Mouse (Mus musculus): ENCODE results near the gene Polr2j.
"Not testable (repeated sequence)": the region's sequence is repeated elsewhere in the genome, so short reads cannot be mapped to it uniquely, and the experiment has no call there.

The Polr2j gene

GRCm38 (mm10) chr5:136108486-136108885 lies 7.9 kb upstream of the Polr2j start:
- in situ Hi-C loops (cut with MboI, MseI) = no loop called here

GRCm38 (mm10) chr5:136109042-136109441 lies 7.4 kb upstream of the Polr2j start:
- in situ Hi-C loops (cut with MboI, MseI) = no loop called here

GRCm38 (mm10) chr5:136113546-136113945 lies 2.9 kb upstream of the Polr2j start:
- in situ Hi-C loops (cut with MboI, MseI) = not testable (repeated sequence)

- in situ Hi-C loops (cut with MboI, MseI) = no loop called here
Observed at GRCm38 (mm10) chr5:136116784-136117112, 317 bp downstream of the Polr2j start.

GRCm38 (mm10) chr5:136122165-136122564 lies 5.7 kb downstream of the Polr2j start:
- in situ Hi-C loops (cut with MboI, MseI) = no loop called here

- in situ Hi-C loops (cut with MboI, MseI) = loop anchor here (25.0 kb wide), 1 partner anchor 1152 kb away; the partner anchor contains the start of genes Ache and Ufsp1
Observed at GRCm38 (mm10) chr5:136135571-136136291, 19.3 kb downstream of the Polr2j start, which contains the start of the genes Lrwd1 and Alkbh4. Lrwd1 (minus strand) TSS chr5:136136074. Alkbh4 (plus strand) TSS chr5:136136146.

- in situ Hi-C loops (cut with MboI, MseI) = loop anchor here (25.0 kb wide), 1 partner anchor 1151 kb away; the partner anchor contains the start of genes Ache and Ufsp1
Observed at GRCm38 (mm10) chr5:136136292-136136990, 20.0 kb downstream of the Polr2j start.

- in situ Hi-C loops (cut with MboI, MseI) = loop anchor here (25.0 kb wide), 1 partner anchor 1150 kb away; the partner anchor contains the start of genes Ache and Ufsp1
Observed at GRCm38 (mm10) chr5:136137658-136138274, 21.3 kb downstream of the Polr2j start.

GRCm38 (mm10) chr5:136139393-136139792 lies 23.0 kb downstream of the Polr2j start:
- in situ Hi-C loops (cut with MboI, MseI) = loop anchor here (25.0 kb wide), 1 partner anchor 1148 kb away; the partner anchor contains the start of genes Ache and Ufsp1

GRCm38 (mm10) chr5:136140057-136140482 lies 23.6 kb downstream of the Polr2j start:
- in situ Hi-C loops (cut with MboI, MseI) = loop anchor here (25.0 kb wide), 1 partner anchor 1147 kb away; the partner anchor contains the start of genes Ache and Ufsp1

GRCm38 (mm10) chr5:136142746-136143145 lies 26.3 kb downstream of the Polr2j start:
- in situ Hi-C loops (cut with MboI, MseI) = loop anchor here (25.0 kb wide), 1 partner anchor 1145 kb away; the partner anchor contains the start of genes Ache and Ufsp1

GRCm38 (mm10) chr5:136143161-136143755 lies 26.8 kb downstream of the Polr2j start:
- in situ Hi-C loops (cut with MboI, MseI) = loop anchor here (25.0 kb wide), 1 partner anchor 1144 kb away; the partner anchor contains the start of genes Ache and Ufsp1

- in situ Hi-C loops (cut with MboI, MseI) = loop anchor here (5.0 to 25.0 kb wide), 2 partner anchors 42 to 1142 kb away; partner anchors contain the start of genes Ache and Ufsp1
Observed at GRCm38 (mm10) chr5:136144606-136145430, 28.4 kb downstream of the Polr2j start.

- in situ Hi-C loops (cut with MboI, MseI) = loop anchor here (5.0 to 25.0 kb wide), 2 partner anchors 40 to 1140 kb away; partner anchors contain the start of genes Ache and Ufsp1
Observed at GRCm38 (mm10) chr5:136146936-136147335, 30.5 kb downstream of the Polr2j start.

- in situ Hi-C loops (cut with MboI, MseI) = loop anchor here (5.0 to 25.0 kb wide), 2 partner anchors 40 to 1140 kb away; partner anchors contain the start of genes Ache and Ufsp1
Observed at GRCm38 (mm10) chr5:136147704-136148103, 31.3 kb downstream of the Polr2j start.

- in situ Hi-C loops (cut with MboI, MseI) = loop anchor here (5.0 to 25.0 kb wide), 2 partner anchors 38 to 1138 kb away; partner anchors contain the start of genes Ache and Ufsp1
Observed at GRCm38 (mm10) chr5:136149134-136149576, 32.7 kb downstream of the Polr2j start.

GRCm38 (mm10) chr5:136152365-136152764 lies 35.9 kb downstream of the Polr2j start:
- in situ Hi-C loops (cut with MboI, MseI) = no loop called here

GRCm38 (mm10) chr5:136155399-136155798 lies 39.0 kb downstream of the Polr2j start:
- in situ Hi-C loops (cut with MboI, MseI) = no loop called here

GRCm38 (mm10) chr5:136160084-136160483 lies 43.7 kb downstream of the Polr2j start:
- in situ Hi-C loops (cut with MboI, MseI) = not testable (repeated sequence)
